Mouse (Mus musculus) adrenal gland, adult (tissue): Measurements from ENCODE around the gene Arf6.
"Not testable (repeated sequence)": the region's sequence is repeated elsewhere in the genome, so short reads cannot be mapped to it uniquely, and the experiment has no call there.

Experiments
- DNase-seq, 2 experiments: peaks; one replicate each; pipeline ENCODE4 v3.0.0; 2022 to 2023; ENCODE audit warnings: low spot score in 1 of 2; ENCODE audit not compliant: inconsistent age in 2 of 2

The Arf6 gene

GRCm38 (mm10) chr12:69373850-69374766 lies 2.2 kb downstream of the Arf6 start:
- peak; percentile 40 to 73 for DNase-seq

GRCm38 (mm10) chr12:69376132-69376531 lies 4.2 kb downstream of the Arf6 start:
- no peak for DNase-seq

GRCm38 (mm10) chr12:69377188-69377587 lies 5.2 kb downstream of the Arf6 start:
- no peak for DNase-seq

- not testable (repeated sequence) for DNase-seq
These were observed 5.7 kb downstream of the Arf6 start for GRCm38 (mm10) chr12:69377636-69378035.

GRCm38 (mm10) chr12:69378558-69379454 lies 6.9 kb downstream of the Arf6 start:
- no peak for DNase-seq

- no peak for DNase-seq
These were observed 10.9 kb downstream of the Arf6 start for GRCm38 (mm10) chr12:69382880-69383279.

GRCm38 (mm10) chr12:69384606-69385005 lies 12.7 kb downstream of the Arf6 start:
- DNase-seq: no peak

- DNase-seq: no peak
These were observed 13.8 kb downstream of the Arf6 start for GRCm38 (mm10) chr12:69385542-69386280.

- DNase-seq: not testable (repeated sequence)
These were observed 14.4 kb downstream of the Arf6 start for GRCm38 (mm10) chr12:69386281-69386732.

GRCm38 (mm10) chr12:69388321-69388869 lies 16.4 kb downstream of the Arf6 start:
- DNase-seq: no peak

GRCm38 (mm10) chr12:69389273-69389938 lies 17.5 kb downstream of the Arf6 start:
- DNase-seq: no peak

- peak in 1 of 2 experiments; percentile 73 for DNase-seq
These were observed 18.2 kb downstream of the Arf6 start for GRCm38 (mm10) chr12:69390000-69390698.

GRCm38 (mm10) chr12:69393076-69393475 lies 21.1 kb downstream of the Arf6 start:
- DNase-seq: no peak

- DNase-seq: no peak
These were observed 22.5 kb downstream of the Arf6 start for GRCm38 (mm10) chr12:69394456-69394855.

- no peak for DNase-seq
These were observed 28.4 kb downstream of the Arf6 start for GRCm38 (mm10) chr12:69400367-69400766.

GRCm38 (mm10) chr12:69400871-69401286 lies 28.9 kb downstream of the Arf6 start:
- no peak for DNase-seq

- no peak for DNase-seq
These were observed 30.1 kb downstream of the Arf6 start for GRCm38 (mm10) chr12:69402100-69402499.

GRCm38 (mm10) chr12:69402594-69403167 lies 30.7 kb downstream of the Arf6 start:
- no peak for DNase-seq

- no peak for DNase-seq
These were observed 38.8 kb downstream of the Arf6 start for GRCm38 (mm10) chr12:69410767-69411166.
